Mouse (Mus musculus) ES-Bruce4 (cell line): ENCODE results near the gene Kirrel3.

ENCODE experiments used
- CTCF ChIP-seq: IDR thresholded peaks from one replicate; pipeline ENCODE4 v1.8.1; 2011; ENCODE audit warnings: low read depth, low read length
- EP300 ChIP-seq: IDR thresholded peaks from 2 replicates; pipeline ENCODE4 v1.6.1; 2011; ENCODE audit warnings: low read depth, low read length; ENCODE audit not compliant: insufficient read depth
- POLR2A ChIP-seq: IDR thresholded peaks from one replicate; pipeline ENCODE4 v1.8.1; 2011; ENCODE audit warnings: low read length; ENCODE audit not compliant: insufficient read depth

DNA sequence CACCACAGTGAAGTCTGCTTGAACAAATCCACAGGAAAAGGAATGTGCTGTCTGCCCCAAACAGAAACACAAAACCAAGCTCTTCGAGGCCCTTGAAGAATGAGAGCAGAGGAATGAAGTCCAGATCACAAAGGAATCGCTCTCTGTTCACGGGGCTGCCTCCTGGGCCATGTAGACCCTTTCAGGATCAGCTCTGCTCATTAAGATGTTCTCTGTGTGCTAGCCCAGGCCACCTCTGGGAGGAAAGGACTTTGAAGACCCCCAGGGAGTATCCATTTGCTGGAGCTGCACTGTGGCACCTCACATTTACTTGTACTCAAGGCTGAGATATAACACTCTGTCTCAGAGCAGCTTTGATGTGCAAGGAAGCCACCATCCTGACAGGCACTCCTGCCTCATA lies 158.2 kb downstream of the Kirrel3 start:
- TF ChIP-seq CTCF (no peak), POLR2A (no peak), EP300 (no peak)
